Mouse (Mus musculus): ENCODE data around the gene Cdkl1. TPM values are rescaled to one million over a fixed set of nuclear protein-coding genes. Genes with fewer than 3 reads are reported as not detected.
A peak's percentile ranks its signal among the peaks of the same experiment; 100 is the strongest.

Gene Cdkl1
- polyA plus RNA-seq, 1 experiment from 2014 or later, result 0.71 TPM

DNA sequence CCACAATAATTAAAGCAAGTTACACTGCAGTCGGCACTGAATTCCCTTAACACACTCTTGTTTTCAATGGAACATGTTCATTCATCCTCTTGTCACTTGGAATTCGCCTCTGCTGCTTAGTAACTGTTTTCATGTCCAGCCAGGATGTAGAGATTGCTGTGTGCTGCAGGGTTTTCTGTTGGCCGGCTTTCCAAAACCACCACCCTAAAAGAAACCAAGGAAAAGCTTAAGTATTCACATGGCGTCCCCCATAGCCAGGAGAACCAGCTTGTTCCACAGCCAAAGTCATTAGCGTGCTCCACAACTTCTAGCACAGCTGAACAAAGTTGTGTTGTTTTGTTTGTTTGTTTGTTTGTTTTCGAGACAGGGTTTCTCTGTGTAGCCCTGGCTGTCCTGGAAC, 14.1 kb upstream of the Cdkl1 start:
- Histone ChIP-seq H3K4me1 (replicated peaks) (peaks cover 3% of the 10 kb centered on the region), H3K36me3 (peaks cover 62% of the 10 kb centered on the region), H3K27me3 (ENCODE audit: insufficient read depth, poor library complexity, severe bottlenecking) (no peaks in the 10 kb centered on the region), H3K27ac (no peak overlapping the region), H3K9me3 (no peaks in the 10 kb centered on the region), H3K4me3 (no peak overlapping the region)
- 91% methylated on average over 6 of the region's 6 CpGs for WGBS
- no peak for DNase-seq (ENCODE audit: low spot score)

DNA sequence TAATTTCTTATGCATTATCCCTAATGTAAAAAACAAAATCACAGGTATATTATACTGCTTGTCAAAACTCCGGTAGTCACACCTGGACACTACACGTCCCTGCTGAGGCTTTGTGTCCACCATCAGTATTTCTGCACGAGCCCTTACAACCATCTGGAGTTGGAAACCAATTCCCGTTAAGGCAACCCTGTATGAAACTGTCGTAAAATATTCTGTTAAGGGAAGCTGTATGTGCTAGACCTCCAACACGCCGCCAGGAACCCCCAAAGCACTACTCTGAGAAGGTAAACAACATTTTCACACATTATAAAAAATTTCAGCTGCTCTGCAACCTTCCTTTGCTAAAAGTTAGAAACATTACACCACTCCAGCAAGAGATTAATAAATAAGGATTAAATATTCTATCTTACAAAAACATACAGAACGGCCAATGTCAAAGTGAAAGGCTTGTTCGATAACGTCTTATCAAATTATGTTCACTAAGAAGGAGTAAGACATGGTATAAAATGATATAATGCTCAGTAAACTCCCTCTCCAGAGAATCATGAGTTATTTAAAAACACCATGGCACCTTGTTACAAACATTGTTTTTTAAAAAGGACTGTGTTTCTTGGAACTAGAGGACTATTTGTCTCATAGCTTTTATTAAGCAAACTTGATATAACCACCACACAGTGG, 13.5 kb upstream of the Cdkl1 start:
- H3K36me3 ChIP-seq, result peaks cover 59% of the 10 kb centered on the region
- no peaks in the 10 kb centered on the region for H3K9me3 ChIP-seq
- 95% methylated on average over 10 of the region's 10 CpGs for WGBS
- H3K4me3 ChIP-seq, result no peak overlapping the region
- H3K4me1 ChIP-seq (replicated peaks), result peaks cover 3% of the 10 kb centered on the region
- no peak for DNase-seq (ENCODE audit: low spot score)
- H3K27ac ChIP-seq, result no peak overlapping the region
- H3K27me3 ChIP-seq (ENCODE audit: insufficient read depth, poor library complexity, severe bottlenecking), result no peaks in the 10 kb centered on the region

DNA sequence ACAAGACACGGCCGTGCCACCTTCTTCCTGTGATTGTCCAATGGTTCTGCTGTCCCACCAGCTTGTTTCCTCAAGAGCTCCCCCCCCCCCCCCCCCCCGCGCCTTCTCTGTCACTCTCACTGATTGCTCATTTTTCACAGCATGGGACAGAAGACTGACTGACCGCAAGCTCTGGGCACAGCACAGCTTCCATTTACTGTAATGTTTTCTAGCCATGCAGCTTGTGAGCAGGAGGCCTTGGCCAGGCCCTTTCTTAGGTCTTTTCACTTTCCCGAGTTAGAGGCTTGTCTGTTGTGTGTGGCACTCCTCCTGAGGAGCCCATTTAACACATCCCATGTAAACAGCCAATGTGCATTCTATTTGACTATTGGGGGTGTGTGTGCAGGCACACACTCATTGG, 12.1 kb upstream of the Cdkl1 start:
- WGBS, result 89% methylated on average over 6 of the region's 6 CpGs
- no peak for DNase-seq (ENCODE audit: low spot score)
- H3K36me3 ChIP-seq, result peaks cover 46% of the 10 kb centered on the region
- H3K4me3 ChIP-seq, result no peak overlapping the region
- peaks cover 3% of the 10 kb centered on the region for H3K4me1 ChIP-seq (replicated peaks)
- no peaks in the 10 kb centered on the region for H3K9me3 ChIP-seq
- no peaks in the 10 kb centered on the region for H3K27me3 ChIP-seq (ENCODE audit: insufficient read depth, poor library complexity, severe bottlenecking)
- no peak overlapping the region for H3K27ac ChIP-seq

DNA sequence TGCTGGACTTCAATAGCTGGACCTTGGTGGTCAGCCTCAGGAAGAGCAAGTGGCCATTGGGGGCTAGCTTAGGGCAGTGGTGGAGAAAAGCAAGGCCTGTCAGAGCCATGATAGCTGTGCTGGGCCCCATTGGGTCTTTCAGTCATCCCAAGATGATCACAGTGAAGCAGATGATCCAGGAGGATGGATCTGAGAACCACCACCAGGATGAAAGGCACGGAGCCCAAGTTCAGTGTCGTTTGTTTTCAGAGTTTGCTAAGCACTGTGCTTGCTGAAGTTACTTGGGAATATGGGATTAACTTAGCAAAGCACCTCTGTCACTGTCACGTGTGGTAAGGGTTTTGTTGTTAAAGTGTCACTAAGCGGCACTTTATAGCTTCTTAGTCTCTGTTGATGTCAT, 9.5 kb upstream of the Cdkl1 start:
- Histone ChIP-seq H3K36me3 (peaks cover 20% of the 10 kb centered on the region), H3K4me1 (replicated peaks) (peaks cover 3% of the 10 kb centered on the region), H3K27ac (no peak overlapping the region), H3K4me3 (no peak overlapping the region), H3K9me3 (no peaks in the 10 kb centered on the region), H3K27me3 (ENCODE audit: insufficient read depth, poor library complexity, severe bottlenecking) (no peaks in the 10 kb centered on the region)
- WGBS, result 92% methylated on average over 4 of the region's 4 CpGs
- DNase-seq (ENCODE audit: low spot score), result no peak

DNA sequence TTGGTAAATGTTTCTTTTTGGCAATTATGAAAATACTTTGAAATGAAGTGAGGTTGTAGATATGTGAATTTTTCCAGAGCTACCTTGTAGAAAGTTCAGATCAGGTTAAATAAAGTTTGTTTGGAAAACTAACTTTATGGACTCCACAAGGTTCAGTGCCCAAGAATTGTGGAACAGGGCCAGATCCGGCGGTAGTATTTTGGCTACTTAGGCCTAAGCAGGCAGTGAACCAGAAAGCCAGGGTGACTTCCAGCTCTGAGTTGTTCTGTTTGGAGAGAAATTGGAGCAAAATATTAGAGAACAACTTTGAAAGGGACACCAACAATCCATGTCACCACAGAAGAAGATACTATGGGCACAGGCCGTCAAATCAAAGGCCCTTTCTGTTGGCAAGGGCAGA, 5.2 kb upstream of the Cdkl1 start:
- Histone ChIP-seq H3K27ac (no peak overlapping the region), H3K4me1 (replicated peaks) (peaks cover 2% of the 10 kb centered on the region), H3K4me3 (no peak overlapping the region), H3K36me3 (no peaks in the 10 kb centered on the region), H3K27me3 (ENCODE audit: insufficient read depth, poor library complexity, severe bottlenecking) (peaks cover 12% of the 10 kb centered on the region; the same call in 1 of the 2 replicates), H3K9me3 (no peaks in the 10 kb centered on the region)
- DNase-seq (ENCODE audit: low spot score), result no peak
- WGBS, result 90% methylated on average over 3 of the region's 3 CpGs

DNA sequence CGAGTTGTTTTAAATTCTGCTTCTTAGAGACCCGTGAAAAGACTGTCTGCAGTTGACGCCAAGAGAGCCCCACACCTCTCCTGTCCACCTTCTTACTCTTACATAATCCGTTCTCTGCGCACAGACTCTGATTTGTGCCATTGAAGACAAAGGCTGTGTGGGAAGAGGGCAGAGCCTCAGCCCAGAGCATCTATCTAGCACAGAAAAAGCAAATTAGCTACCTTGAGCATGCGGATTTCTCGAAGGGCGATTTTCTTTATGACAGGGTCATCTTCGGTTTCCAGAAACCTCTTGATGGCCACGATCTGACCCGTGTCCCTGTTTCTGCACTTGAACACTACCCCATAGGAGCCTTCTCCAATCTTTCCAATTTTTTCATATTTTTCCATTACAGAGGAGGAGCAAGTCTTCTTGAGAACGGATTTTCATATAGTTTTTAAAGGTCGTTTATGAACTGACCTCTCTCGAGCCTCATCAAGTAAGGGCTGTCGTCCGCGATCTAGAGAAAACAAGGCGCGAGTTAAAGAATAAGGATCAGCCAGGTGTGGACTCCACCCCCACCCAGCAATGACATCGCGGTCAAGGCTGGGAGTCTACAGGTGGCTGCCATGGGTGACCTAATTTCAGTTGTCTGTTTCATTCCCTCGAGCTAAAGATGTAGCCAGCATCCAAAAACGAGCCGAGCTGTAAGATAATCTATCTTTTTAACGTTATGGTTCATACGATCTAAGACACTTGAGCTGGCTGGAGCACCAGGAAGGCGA, 1.1 kb downstream of the Cdkl1 start:
- Histone ChIP-seq H3K27me3 (ENCODE audit: insufficient read depth, poor library complexity, severe bottlenecking) (peaks cover 46% of the 10 kb centered on the region), H3K9me3 (no peaks in the 10 kb centered on the region), H3K4me1 (replicated peaks) (peaks cover 17% of the 10 kb centered on the region), H3K27ac (peak overlapping the region; percentile 80), H3K4me3 (peak overlapping the region; percentile 68), H3K36me3 (no peaks in the 10 kb centered on the region)
- WGBS, result 32% methylated on average over 27 of the region's 27 CpGs
- DNase-seq (ENCODE audit: low spot score), result no peak

DNA sequence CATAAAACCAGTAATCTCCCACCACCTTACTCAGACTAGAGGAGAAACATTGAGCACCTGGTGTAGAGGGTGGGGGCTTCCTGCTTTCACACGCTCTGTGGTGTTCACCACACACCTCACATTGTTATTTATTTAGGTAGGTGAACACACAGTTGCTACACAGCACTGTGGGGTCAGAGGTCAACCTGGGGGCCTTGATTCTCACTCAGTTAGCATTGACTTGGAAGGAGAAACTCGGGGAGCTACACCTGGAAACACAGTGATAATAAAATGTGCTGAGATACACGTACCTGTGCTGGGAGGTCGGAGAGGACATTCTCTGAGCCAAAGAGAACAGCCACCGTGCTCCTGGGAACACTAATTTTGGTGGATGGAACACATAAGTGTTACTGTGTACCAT, 2.7 kb downstream of the Cdkl1 start:
- no peak overlapping the region for H3K27ac ChIP-seq
- no peaks in the 10 kb centered on the region for H3K9me3 ChIP-seq
- H3K27me3 ChIP-seq (ENCODE audit: insufficient read depth, poor library complexity, severe bottlenecking), result peaks cover 46% of the 10 kb centered on the region
- H3K36me3 ChIP-seq, result no peaks in the 10 kb centered on the region
- 87% methylated on average over 5 of the region's 5 CpGs for WGBS
- no peak overlapping the region for H3K4me3 ChIP-seq
- H3K4me1 ChIP-seq (replicated peaks), result peaks cover 21% of the 10 kb centered on the region
- DNase-seq (ENCODE audit: low spot score), result no peak

DNA sequence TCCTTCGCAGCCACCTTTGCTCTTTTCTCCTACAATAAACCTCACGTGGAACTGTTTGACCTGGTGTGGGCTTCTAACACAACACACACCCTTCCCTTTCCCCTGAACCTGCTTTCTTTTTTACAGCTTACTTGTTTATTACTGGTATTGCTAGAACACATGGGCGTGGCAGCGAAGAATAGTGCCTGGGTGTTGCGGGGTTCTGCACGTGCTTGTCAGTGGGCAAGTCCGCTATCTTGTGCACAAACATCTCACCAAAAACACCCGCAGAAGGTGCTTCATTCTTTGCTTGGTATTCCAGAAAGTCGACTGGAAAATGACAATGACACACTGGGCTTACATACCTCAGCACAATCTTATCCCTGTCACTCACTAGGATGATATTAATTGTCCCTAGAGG, 5.6 kb downstream of the Cdkl1 start:
- no peaks in the 10 kb centered on the region for H3K36me3 ChIP-seq
- no peak overlapping the region for H3K4me3 ChIP-seq
- H3K27ac ChIP-seq, result no peak overlapping the region
- peaks cover 11% of the 10 kb centered on the region for H3K4me1 ChIP-seq (replicated peaks)
- H3K9me3 ChIP-seq, result no peaks in the 10 kb centered on the region
- 91% methylated on average over 9 of the region's 9 CpGs for WGBS
- H3K27me3 ChIP-seq (ENCODE audit: insufficient read depth, poor library complexity, severe bottlenecking), result peaks cover 28% of the 10 kb centered on the region
- DNase-seq (ENCODE audit: low spot score), result no peak

DNA sequence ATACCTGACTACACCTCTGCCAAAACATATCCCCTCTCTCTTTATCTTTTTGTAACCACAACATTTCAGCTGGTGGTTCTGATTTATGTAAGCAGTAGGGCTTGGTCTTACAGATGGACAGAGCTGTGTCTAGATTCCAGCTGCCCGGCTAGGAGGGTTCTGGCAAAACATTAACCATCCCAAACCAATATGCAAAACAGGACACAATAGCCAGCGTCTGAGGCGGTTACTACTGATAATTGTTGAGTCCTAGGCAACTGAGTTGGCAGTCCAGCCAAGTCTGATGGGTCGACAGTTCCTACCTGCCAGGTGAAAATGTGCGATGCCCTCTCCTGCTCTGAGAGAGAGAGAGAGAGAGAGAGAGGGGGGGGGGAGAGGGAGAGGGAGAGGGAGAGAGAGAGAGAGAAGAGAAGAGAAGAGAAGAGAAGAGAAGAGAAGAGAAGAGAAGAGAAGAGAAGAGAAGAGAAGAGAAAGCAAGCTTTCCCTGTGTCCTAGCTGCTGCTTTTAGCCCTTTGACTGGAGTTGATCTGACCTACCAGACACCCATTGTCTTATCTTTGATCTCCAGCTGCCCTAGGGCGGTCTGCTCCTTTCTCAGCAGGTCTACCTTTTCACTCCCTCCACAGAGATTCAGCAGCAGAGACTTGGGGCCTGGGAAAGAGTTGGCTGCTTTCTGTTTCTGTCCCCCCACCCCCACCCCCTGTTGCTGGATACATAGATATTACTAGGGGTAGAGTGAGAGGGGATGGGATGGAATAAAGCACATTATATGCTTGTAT, 7.6 kb downstream of the Cdkl1 start:
- H3K27ac ChIP-seq, result 0 out of 2 replicates have a peak overlapping the region, but pooled peaks have one; percentile 35
- no peak for DNase-seq (ENCODE audit: low spot score)
- WGBS, result 49% methylated on average over 6 of the region's 6 CpGs

DNA sequence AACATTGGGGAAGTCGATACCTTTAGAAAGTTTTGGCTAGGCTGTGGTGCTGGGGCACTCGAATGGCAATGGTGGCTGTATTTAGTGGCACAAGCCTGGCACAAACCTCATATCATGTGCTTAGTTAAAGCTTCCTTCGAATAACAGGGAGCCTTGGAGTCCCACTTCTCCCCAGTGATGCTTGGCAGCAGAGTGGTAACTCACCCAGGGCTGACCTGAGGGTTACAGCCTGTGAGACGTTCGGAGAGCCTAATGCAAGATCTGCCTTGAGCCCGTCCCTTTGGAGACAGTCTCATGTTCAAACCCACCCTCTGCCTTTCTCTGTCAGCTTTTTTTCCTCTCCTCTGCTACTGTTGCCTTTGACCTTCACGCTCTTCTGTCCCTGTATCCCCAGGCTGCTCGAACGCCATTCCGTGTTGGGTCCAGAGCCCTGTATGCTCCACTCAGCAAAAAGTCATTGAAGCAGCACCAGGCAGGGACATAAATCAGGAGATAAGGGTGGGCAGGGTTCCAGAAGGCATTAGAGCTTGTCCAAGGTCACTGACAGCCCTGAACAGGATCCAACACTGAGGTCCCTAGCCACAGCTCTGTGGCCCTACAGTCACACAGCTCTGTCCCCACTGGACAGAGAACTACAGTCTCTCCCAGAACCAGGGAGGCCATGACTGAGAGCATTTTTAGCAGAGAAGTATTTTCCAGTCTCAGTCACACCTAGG, 9.0 kb downstream of the Cdkl1 start:
- Histone ChIP-seq H3K27ac (no peak overlapping the region), H3K36me3 (no peaks in the 10 kb centered on the region), H3K4me1 (replicated peaks) (peaks cover 5% of the 10 kb centered on the region; the same call in 1 of the 2 replicates), H3K27me3 (ENCODE audit: insufficient read depth, poor library complexity, severe bottlenecking) (no peaks in the 10 kb centered on the region), H3K4me3 (no peak overlapping the region), H3K9me3 (no peaks in the 10 kb centered on the region)
- no peak for DNase-seq (ENCODE audit: low spot score)
- 88% methylated on average over 10 of the region's 10 CpGs for WGBS

More for the DNA sequence above, 7.6 kb downstream of the Cdkl1 start:
- no peaks in the 10 kb centered on the region for H3K36me3 ChIP-seq
- no peak overlapping the region for H3K4me3 ChIP-seq
- H3K9me3 ChIP-seq, result no peaks in the 10 kb centered on the region
- H3K27me3 ChIP-seq (ENCODE audit: insufficient read depth, poor library complexity, severe bottlenecking), result peaks cover 7% of the 10 kb centered on the region
- H3K4me1 ChIP-seq (replicated peaks), result peaks cover 5% of the 10 kb centered on the region; the same call in 1 of the 2 replicates

DNA sequence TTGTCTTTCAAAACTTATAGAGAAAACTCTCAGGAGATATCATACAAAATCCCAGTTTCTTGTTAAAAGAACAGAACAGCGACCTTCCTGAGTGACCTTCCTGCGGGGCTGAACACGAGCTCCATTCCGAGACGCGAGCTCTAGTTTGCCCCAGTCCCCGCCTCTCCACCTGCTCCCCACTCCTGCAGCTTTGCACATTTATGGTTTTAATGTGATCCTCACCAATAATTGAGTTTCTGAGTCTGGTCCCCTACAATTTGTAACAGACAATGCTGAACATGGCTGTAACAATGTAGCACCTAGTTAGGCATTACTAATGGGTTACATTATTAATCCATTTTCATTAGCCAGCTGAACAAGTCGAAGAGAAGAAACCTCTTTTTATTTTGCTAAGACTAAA, 9.6 kb downstream of the Cdkl1 start:
- no peak overlapping the region for H3K4me3 ChIP-seq
- H3K27ac ChIP-seq, result no peak overlapping the region
- H3K4me1 ChIP-seq (replicated peaks), result peaks cover 5% of the 10 kb centered on the region; the same call in 1 of the 2 replicates
- DNase-seq (ENCODE audit: low spot score), result no peak
- 78% methylated on average over 8 of the region's 8 CpGs for WGBS
- no peaks in the 10 kb centered on the region for H3K36me3 ChIP-seq
- no peaks in the 10 kb centered on the region for H3K9me3 ChIP-seq
- H3K27me3 ChIP-seq (ENCODE audit: insufficient read depth, poor library complexity, severe bottlenecking), result no peaks in the 10 kb centered on the region

DNA sequence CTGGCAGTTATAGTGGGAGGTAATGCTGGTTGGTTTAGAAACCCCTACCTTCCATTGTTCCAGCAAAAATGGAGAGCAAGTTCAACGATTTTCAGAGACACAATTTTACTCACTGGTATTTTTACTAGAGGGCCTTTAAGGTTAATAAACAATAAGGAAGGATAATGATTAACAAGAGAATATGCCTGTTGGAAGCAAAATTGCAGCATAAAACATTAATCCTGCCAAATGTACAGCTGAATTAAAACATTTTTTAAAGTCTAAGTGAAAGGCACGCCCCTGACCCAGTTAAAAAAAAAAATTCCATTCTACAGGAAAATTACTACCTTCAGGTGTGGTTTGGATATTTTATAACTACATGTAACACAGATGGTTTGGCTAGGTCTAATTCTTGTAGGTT, 13.1 kb downstream of the Cdkl1 start:
- H3K27me3 ChIP-seq (ENCODE audit: insufficient read depth, poor library complexity, severe bottlenecking), result no peaks in the 10 kb centered on the region
- no peaks in the 10 kb centered on the region for H3K36me3 ChIP-seq
- no peak for DNase-seq (ENCODE audit: low spot score)
- no peak overlapping the region for H3K27ac ChIP-seq
- H3K4me1 ChIP-seq (replicated peaks), result no peaks in the 10 kb centered on the region
- 88% methylated on average over 2 of the region's 2 CpGs for WGBS
- H3K4me3 ChIP-seq, result no peak overlapping the region
- no peaks in the 10 kb centered on the region for H3K9me3 ChIP-seq
